Mouse (Mus musculus): Measurements from ENCODE around the gene Tubb3. TPM values are rescaled to one million over a fixed set of nuclear protein-coding genes. Genes with fewer than 3 reads are reported as not detected.
"Not testable (repeated sequence)": the region's sequence is repeated elsewhere in the genome, so short reads cannot be mapped to it uniquely, and the experiment has no call there.

Gene Tubb3
- total RNA-seq, 4 experiments from 2014 or later = 265 to 291 (median 279) TPM

DNA sequence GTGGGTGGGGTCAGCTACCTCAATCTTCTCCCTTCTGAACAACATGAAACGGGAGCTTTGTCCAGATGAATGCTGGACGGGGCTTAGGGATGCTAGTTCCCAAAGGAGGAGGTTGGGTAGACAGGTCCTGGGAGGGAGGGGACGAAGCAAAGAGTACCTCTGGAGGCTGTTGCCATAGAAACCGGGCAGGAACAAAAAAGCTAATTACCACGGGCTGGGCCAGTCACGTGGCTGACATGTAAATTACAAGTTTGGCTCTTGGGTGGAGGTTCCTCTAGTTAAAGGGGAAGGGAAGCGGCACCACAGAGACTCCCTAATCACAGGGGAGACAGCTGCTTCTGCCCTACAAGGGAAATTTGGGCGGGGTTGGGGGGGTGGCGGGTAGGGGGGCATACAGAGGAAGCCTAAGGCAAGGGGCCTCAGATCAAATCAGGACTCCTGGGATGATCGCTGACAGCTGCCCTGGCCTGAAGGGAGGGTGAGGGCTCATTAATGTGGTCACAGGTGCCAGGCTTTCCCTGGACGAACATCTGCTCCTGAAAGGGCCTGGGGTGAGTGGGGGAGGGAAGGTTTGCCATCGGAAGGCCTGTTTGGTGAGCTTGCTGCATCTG is 1.4 kb downstream of the Tubb3 start:
- peak; percentile 82 to 86 for DNase-seq (ENCODE audit: low spot score in 2 of 2)

DNA sequence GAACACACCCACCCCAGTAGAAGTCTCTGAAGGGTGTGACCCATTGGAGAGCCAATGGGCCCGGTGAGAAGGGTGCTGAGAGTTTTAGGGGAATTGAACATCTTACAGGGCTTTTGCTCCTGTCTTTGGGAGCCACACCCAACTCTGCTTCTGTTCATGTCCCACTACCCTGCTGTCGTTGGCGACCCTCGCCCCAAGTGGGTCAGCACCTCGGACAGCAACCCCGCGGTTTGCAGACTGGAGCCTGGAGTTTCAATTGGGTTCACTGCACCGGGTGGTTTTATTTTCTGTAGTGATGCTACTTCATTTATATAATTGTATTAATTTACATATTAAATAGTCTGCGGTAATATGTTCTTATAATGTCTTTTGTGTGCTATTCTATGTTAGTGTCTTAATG is 3.0 kb downstream of the Tubb3 start:
- DNase-seq (ENCODE audit: low spot score in 2 of 2) = no peak

DNA sequence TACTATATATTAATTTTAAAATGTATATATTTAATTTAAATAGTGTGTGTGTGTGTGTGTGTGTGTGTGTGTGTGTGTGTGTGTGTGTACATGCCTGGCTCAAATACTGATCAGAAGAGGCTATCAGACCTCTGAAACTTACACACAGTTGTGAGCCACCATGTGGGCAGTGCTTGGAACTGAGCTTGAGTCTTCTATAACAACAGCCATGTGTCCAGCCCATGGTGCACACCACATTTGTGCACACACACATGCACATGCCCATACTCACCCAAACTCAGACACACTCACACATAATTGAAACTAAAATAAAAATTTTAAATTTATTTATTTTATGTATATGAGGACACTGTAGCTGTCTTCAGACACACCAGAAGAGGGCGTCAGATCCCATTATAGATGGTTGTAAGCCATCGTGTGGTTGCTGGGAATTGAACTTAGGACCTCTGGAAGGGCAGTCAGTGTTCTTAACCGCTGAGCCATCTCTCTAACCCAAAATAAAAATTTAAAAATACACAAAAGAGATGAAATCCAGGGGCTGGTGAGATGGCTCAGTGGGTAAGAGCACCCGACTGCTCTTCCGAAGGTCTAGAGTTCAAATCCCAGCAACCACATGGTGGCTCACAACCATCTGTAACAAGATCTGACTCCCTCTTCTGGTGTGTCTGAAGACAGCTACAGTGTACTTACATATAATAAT is 3.9 kb downstream of the Tubb3 start:
- not testable (repeated sequence) for DNase-seq (ENCODE audit: low spot score in 2 of 2)

DNA sequence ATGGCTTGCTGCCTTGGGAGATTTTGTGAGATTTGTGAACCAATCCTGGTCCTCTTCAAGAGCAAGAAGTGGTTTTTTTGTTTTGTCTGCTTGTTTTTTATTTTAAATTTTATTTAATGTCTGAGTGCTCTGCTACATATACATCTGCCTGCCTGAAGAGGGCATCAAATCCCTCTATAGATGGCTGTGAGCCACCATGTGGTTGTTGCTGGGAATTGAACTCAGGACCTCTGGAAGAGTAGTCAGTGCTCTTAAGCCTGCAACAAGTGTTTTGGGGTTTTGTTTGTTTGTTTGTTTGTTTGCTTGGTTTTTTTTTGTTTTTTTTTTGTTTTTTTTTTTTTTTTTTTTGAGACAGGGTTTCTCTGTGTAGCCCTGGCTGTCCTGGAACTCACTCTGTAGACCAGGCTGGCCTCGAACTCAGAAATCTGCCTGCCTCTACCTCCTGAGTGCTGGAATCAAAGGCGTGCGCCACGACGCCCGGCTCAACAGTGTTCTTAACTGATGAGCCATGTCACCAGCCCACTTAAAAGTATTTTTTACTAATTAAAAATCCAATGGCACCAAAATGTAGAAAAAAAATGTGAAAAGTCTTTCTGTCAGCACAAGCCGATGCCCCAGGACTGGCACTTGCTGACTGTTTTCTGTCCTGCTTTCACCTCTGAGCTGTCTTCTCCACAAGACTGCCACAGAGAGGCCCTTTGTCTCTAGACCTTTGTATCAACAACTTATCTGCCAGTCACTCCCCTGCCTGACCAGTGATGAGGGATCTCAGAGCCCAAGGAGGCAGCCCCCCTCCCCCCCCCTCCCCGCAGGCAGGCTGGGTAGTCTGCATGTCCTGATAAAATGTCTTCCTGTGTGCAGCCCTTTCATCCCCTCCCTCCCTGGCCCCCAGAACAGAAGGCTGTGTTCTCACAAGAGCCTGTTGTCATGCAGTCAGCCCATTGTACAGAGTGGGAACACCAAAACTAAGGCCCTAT is 5.0 kb downstream of the Tubb3 start:
- no peak for DNase-seq (ENCODE audit: low spot score in 2 of 2)

DNA sequence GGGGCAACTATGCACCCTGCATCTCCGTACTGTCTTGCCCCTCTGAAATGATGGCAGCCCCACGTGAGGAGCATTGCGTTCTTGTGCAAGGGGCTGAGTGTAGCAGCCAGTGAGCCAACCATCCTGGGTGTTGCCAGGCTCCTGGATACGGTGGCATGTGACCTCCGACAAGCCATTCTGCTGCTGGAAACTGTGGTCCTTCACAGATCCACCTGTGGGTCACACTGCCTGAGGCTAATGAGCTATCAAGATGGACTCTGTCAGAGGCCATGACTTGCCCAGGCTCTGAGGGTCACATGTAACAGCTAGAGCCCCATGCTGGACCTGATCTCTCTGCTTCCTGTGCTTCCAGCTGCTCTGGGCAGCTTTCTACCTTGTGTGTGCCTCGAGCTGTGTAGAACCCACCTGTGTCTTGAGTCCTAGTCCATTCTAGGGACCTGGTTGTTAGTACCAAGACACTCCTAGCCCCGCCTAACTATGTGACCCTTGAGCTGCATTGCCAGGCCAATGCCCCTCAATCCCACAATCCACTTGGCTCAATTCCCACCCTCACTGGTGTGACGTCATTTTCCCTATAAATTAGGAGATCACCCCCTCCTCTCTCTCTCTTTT is 5.8 kb downstream of the Tubb3 start:
- DNase-seq (ENCODE audit: low spot score in 2 of 2) = no peak

DNA sequence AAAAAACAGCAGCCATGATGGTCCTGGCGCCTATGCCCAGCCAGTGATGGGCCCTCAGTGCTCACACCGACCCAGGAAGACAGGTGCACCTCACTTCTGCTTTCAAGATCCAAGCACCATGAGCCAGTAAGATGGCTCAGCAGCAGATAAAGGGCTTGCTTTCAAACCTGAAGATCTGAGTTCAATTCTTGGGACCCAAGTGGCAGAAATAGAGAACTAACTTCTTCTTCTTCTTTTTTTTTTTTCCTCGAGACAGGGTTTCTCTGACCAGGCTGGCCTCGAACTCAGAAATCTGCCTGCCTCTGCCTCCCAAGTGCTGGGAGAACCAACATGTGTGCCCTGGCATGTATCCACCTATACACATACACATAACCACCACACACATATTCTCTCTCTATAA is 8.5 kb downstream of the Tubb3 start:
- DNase-seq (ENCODE audit: low spot score in 2 of 2) = no peak

DNA sequence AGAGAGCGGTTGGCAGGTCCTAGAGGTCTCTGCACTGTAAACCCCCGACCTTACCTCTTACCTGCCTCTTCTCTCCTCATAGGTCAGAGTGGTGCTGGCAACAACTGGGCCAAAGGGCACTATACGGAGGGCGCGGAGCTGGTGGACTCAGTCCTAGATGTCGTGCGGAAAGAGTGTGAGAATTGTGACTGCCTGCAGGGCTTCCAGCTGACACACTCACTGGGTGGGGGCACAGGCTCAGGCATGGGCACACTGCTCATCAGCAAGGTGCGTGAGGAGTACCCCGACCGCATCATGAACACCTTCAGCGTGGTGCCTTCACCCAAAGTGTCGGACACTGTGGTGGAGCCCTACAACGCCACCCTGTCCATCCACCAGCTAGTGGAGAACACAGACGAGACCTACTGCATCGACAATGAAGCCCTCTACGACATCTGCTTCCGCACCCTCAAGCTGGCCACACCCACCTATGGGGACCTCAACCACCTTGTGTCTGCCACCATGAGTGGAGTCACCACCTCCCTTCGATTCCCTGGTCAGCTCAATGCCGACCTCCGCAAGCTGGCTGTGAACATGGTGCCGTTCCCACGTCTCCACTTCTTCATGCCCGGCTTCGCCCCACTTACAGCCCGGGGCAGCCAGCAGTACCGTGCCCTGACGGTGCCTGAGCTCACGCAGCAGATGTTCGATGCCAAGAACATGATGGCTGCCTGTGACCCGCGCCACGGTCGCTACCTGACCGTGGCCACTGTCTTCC is 9.5 kb downstream of the Tubb3 start:
- no peak for DNase-seq (ENCODE audit: low spot score in 2 of 2)

DNA sequence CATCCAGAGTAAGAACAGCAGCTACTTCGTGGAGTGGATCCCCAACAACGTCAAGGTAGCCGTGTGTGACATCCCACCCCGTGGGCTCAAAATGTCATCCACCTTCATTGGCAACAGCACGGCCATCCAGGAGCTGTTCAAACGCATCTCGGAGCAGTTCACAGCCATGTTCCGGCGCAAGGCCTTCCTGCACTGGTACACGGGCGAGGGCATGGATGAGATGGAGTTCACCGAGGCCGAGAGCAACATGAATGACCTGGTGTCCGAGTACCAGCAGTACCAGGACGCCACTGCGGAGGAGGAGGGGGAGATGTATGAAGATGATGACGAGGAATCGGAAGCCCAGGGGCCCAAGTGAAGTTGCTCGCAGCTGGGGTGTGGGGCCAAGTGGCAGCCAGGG is 10.1 kb downstream of the Tubb3 start:
- peak in 1 of 2 experiments; percentile 14 for DNase-seq (ENCODE audit: low spot score in 2 of 2)

DNA sequence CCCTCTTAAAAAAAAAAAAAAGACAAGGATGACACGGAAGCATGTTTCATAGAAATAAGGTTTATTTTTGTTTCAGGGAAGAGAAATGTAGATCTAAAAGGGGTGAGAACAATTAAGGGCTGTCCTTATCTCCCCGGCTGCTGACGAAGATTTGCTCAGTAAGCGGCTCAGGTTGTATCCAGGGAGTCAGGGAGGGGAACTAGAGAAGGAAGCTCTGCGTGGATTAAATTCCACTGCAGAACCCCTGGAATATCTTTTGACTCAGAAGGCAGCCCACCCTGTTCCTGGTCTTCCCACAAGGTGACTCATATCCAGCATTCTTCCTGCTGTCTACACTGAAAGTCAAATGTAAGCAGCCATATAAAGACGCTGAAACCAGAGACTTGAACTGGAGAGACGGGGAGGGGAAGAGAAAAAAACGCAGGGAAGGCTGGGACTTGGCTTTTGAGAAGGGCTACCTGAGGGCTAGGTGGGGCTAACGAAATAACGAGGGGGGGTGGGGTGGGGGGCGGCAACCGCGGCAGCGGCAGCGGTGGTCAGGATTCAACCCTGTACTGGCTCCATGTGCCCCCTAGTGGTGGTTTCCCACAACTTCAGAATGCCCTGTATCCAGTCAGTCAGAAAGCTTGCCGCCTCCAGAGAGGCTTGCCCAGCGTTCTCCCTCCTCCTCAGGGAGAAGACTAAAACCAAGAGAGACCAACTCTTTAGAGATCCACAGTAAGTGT is 11.0 kb downstream of the Tubb3 start:
- peak; percentile 56 to 69 for DNase-seq (ENCODE audit: low spot score in 2 of 2)

DNA sequence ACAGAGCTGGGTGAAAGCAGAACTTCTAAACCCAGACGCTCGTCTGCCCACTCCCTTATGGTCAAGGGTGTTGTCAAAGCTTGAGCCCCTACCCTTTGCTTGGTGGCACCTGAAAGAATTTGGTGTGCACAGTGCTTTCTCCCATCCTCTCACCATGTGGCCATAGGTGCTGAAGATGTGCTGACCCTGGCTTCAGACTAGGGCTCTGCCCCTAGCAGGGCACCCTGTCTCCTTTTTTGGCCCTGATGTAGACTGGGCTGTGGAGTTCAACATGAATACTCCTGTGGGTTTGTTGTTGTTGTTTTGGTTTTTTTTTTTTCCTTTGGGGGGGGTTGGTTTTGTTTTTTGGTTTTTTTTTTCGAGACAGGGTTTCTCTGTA is 11.5 kb downstream of the Tubb3 start:
- no peak for DNase-seq (ENCODE audit: low spot score in 2 of 2)

DNA sequence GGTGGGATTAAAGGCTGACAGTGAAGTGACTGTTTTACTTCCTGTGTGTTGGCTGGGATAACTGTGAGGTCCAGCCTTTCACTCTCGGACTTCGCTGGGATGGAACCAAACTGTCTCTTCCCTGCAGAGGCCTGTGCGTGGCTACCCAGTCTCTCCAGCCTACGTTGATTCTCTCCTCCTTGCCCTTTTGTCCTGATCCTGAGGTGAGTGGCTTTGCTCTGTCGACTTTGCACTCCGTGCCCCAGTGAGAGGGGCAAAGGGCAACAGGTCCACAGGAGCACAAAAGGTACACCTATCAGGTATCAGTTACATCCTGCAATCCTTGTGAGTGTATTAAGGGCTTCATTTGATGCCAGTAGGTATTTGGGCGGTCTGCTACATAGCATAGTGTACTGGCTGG is 12.2 kb downstream of the Tubb3 start, which contains the start of gene Def8:
Def8 (plus strand) TSS at position 87 of the 400 bp plus-strand sequence.
- no peak for DNase-seq (ENCODE audit: low spot score in 2 of 2)

DNA sequence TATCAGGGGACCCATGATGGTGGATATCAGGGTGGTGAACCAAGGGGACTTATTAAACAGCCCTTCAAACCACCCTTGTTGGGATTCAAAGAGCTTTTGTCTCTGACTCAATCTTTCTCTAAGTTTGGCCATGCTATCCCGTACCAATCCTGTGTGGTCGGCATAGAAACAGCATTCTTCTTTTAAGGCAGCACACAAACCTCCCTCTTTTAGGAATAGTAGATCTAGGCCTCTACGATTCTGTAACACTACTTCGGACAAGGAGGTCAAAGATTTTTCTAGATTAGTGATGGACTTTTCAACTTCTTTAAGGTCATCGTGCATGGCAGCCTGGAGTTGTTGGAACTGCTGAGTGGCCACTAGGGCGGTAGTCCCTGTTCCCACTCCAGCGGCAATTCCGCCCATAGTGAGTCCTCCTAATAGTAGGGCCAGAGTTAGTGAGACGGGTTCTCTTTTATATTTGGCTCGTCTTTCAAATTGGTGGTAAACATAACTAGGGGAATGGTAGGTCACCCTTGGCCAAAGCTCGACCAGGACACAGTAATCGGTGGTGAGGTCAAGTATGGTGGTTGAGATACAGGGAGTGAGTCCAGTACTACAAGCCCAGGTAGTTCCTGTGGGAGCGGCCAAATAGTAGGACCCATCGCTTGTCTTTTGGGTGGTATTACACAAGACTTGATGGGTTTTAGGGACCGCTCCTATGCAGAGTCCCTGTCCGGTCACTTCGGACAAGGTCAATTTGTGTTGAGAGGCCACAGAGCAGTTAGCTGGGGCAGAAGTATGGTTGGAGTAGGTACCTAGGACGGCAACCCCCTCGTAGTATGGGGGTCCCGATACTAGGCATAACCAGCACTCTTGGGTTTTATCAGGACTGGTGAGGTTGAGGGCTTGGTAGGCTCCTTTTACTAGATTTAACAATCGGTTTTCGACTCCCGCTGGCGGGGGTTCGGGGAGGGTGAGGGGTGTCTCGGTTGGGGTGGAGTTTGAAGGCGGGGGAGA is 15.6 kb downstream of the Tubb3 start:
- DNase-seq (ENCODE audit: low spot score in 2 of 2) = no peak

DNA sequence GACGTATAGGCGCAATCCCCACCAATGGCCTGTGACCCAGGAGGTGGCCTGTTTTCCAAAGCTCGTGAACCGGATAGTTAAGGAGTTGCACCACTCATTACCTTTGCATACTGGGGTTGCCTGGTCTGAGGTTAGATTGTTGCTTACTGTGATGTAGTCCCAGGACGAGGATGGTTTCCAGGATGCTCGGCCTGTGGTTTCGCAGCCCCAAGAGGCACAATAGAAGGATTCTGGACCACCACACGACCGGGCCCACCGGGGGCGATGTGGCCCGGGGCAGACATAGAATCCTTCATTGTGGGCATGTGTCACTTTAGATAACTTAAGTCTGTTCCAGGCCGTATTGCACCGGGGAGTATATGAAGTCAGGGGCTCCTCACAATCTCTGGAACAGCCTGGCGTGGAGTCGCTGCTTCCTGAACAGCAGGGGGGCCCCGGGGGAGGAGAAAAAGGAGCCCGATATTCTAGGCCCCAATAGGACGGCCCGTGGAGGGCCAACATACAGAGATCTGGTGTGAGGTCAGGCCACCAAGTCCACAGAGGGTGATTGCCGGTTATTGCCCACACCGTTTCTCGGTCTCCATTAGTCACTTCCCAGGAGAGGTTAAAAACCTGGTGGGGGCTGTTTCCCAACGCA is 16.5 kb downstream of the Tubb3 start:
- DNase-seq (ENCODE audit: low spot score in 2 of 2) = no peak

DNA sequence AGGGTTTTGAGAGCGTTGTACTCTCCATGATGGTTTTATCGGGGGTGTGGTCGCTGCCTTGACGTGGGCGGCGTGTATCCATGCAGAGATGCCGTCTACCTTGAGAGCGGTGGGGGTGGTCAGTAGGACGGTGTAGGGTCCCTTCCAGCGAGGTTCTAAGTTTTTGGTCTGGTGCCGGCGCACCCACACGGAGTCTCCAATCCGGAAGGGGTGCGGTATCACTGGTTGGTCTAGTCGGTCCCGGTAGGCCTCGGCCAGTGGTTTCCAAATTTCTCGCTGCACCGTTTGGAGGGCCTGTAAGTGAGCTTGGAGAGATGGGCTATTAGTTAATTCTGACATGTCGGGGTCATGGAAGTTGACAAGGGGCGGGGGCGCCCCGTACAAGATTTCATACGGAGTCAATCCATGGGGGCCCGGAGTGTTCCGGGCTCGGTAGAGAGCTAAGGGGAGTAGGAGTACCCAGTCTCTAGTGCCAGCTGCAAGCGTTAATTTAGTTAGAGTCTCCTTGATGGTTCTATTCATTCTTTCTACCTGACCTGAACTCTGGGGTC is 17.2 kb downstream of the Tubb3 start:
- no peak for DNase-seq (ENCODE audit: low spot score in 2 of 2)

DNA sequence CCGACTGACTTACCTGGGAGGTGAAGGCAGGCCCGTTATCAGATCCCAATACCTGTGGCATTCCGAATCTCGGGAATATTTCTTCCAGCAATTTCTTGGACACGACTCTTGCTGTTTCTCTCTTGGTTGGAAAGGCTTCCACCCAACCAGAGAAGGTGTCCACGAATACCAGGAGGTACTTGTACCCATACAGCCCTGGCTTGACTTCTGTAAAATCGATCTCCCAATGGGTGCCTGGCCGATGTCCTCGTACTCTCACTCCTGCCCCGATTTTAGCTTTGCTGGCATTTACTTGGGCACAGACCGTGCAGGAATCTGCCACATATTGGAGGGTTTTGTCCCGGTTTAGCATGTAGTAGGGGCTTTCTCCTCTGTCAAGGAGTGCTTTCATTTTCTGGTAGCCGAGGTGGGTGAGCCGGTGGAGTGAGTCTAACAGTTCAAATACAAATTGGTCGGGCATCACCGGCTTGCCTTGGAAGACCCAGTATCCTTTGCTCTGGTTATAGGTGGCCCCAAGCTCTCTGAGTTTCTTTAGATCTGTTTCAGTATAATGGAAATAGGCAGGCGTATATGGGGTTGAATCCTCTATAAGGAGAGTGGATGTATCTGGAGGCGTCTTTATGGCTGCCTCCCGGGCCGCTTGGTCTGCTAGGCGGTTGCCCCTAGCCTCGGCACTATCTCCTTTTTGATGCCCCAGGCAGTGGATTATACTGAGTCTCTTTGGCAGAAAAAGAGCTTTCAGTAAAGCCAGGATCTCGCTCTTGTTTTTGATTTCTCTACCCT is 17.9 kb downstream of the Tubb3 start:
- DNase-seq (ENCODE audit: low spot score in 2 of 2) = no peak

DNA sequence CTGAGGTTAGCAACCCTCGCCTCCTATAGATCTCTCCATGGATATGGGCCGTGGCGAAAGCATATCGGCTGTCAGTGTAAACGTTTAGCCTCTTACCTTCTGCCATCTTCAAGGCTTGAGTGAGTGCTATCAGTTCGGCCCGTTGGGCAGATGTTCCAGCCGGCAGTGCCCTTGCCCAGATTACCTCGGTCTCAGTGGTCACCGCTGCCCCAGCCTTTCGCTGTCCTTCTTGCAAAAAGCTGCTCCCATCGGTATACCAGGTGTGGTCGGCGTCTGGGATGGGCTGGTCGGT is 18.4 kb downstream of the Tubb3 start:
- not testable (repeated sequence) for DNase-seq (ENCODE audit: low spot score in 2 of 2)

DNA sequence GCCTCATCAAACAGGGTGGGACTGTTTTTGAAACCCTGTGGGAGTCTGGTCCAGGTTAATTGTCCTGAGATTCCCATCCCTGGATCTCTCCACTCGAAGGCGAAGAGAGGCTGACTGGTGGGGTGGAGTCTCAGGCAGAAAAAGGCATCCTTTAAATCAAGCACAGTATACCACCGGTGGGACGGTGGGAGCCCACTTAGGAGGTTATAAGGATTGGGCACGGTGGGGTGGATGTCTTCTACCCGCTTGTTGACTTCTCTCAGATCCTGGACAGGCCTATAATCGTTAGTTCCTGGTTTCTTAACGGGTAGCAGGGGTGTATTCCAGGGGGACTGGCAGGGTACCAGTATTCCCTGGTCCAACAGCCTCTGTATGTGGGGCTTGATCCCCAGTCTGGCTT is 19.7 kb downstream of the Tubb3 start:
- not testable (repeated sequence) for DNase-seq (ENCODE audit: low spot score in 2 of 2)
